Comparison of ENCODE assay signal across 23 mouse cellular contexts in the genomic region with DNA sequence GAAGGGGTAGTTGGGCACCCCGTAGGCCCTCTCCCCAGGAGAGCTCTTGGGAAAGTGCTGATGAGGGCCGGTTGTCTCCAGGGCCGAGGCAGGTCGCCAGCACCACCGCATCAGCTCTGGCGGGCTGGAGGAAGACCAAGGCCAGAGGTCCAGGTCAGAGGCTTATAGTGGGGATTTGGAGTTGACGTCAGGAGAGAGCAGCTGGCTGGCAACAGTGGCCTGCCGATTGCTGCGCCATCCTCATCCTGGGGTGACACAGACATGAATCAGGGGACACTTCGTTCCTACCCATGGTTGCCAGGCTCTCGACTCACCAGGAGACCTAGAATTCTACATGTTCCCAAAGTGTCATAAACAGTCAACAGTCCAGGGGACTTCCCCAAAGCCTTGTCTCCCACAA. TPM values are rescaled to one million over a fixed set of nuclear protein-coding genes. Genes with fewer than 3 reads are reported as not detected.
"Had no signal": no experiment of that assay in that cellular context is flagged by ENCODE, and none has a peak within 500 bp of the region (broad histone marks: within the 10 kb centered on the region; RNA-seq: fewer than 3 reads in every experiment).

No protein-coding gene starts in this region.

- DNase-seq: kidney, postnatal 10 days; kidney, postnatal 36 days; layer of hippocampus, postnatal 36 days; liver, embryonic 13.5 days; lung, adult 2 months; midbrain, embryonic 14.5 days; retina, postnatal 1 day; right cerebral cortex, postnatal 25 days; thymus, adult 18-20 months; thymus, postnatal 14 days; thymus, postnatal 4 days had no signal

- H3K9me3 ChIP-seq: kidney, embryonic 15.5 days; liver, embryonic 13.5 days; megakaryocyte, embryonic 14.5 days; midbrain, embryonic 10.5 days; neural tube, embryonic 13.5 days had no signal

- H3K9ac ChIP-seq: kidney, embryonic 15.5 days; liver, embryonic 13.5 days; neural tube, embryonic 13.5 days had no signal

- H3K4me1 ChIP-seq: kidney, embryonic 15.5 days; liver, embryonic 13.5 days; neural tube, embryonic 13.5 days had no signal

- H3K36me3 ChIP-seq: kidney, embryonic 15.5 days; liver, embryonic 13.5 days; midbrain, embryonic 10.5 days; neural tube, embryonic 13.5 days had no signal

- H3K27ac ChIP-seq: kidney, embryonic 15.5 days; left cerebral cortex, adult 2 months; liver, embryonic 13.5 days; midbrain, embryonic 10.5 days; neural tube, embryonic 13.5 days had no signal

- H3K27me3 ChIP-seq: kidney, embryonic 15.5 days; liver, embryonic 13.5 days; neural tube, embryonic 13.5 days had no signal

- H3K4me3 ChIP-seq: kidney, embryonic 15.5 days; left cerebral cortex, adult 2 months; liver, embryonic 13.5 days; megakaryocyte, embryonic 14.5 days; midbrain, embryonic 10.5 days; neural tube, embryonic 13.5 days had no signal

- H3K4me2 ChIP-seq: kidney, embryonic 15.5 days; liver, embryonic 13.5 days; neural tube, embryonic 13.5 days had no signal

RNA-seq across cellular contexts. Expression of a gene that starts 5.3 kb away (rescaled TPM):
- total RNA-seq: layer of hippocampus, adult 8-10 months; layer of hippocampus, postnatal 10 days; layer of hippocampus, postnatal 36 days; left cerebral cortex, postnatal 10 days; liver, adult 2 months; neutrophil, adult 5-6 weeks had no signal
- polyA plus RNA-seq: liver, adult 2 months; midbrain, embryonic 14.5 days had no signal

RNA-seq across cellular contexts. Expression of a gene that starts 10.1 kb away (rescaled TPM):
- total RNA-seq: layer of hippocampus, adult 8-10 months; layer of hippocampus, postnatal 36 days; liver, adult 2 months; neutrophil, adult 5-6 weeks had no signal
- polyA plus RNA-seq: liver, adult 2 months had no signal

RNA-seq across cellular contexts. Expression of a gene that starts 34.2 kb away (rescaled TPM):
- total RNA-seq: liver, adult 2 months had no signal
- polyA plus RNA-seq: liver, embryonic 13.5 days; liver, embryonic 16.5 days; lung, embryonic 16.5 days; midbrain, embryonic 10.5 days had no signal
